ENCODE assay signal across 25 mouse cellular contexts in the genomic region with DNA sequence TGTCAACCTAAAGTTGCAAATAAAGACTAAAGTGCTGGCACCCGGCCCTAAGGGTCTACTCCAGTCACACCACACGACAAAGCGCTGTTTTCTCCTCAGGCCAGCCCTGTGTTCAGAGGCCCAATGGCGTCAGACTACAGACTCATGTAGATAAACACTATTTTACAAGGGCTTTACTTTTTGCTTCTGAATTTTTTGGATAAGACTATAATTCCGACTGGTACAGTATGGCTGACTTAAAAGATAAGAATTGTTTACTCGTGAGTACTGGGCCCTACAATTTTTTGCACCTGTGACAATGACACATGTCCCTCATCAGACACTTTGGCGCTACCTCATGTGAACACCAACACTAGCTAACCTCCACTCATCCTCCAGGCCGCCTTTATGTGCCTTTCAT. TPM values are rescaled to one million over a fixed set of nuclear protein-coding genes. Genes with fewer than 3 reads are reported as not detected.
A peak's percentile ranks its signal among the peaks of the same experiment; 100 is the strongest.
DNase-seq lines count a peak whose midpoint lies in the region; ATAC-seq and TF ChIP-seq lines count a peak whose summit lies in the region.
"Had no signal": no experiment of that assay in that cellular context is flagged by ENCODE, and none has a peak within 500 bp of the region (broad histone marks: within the 10 kb centered on the region; RNA-seq: fewer than 3 reads in every experiment).

No protein-coding gene starts in this region.

- 0 out of 2 replicates have a peak, but pooled peaks cover 9% of the 10 kb centered on the region for H3K36me3 ChIP-seq in lung, postnatal 0 days (ENCODE audit: insufficient read depth, low read length)
- H3K36me3 ChIP-seq in liver, embryonic 15.5 days (replicated peaks): no peaks in the 10 kb centered on the region
- H3K36me3 ChIP-seq in limb, embryonic 10.5 days: 0 out of 2 replicates have a peak, but pooled peaks cover 5% of the 10 kb centered on the region
- H3K36me3 ChIP-seq: embryonic facial prominence, embryonic 15.5 days; heart, embryonic 15.5 days had no signal

- no peak overlapping the region for H3K4me3 ChIP-seq in lung, postnatal 0 days (ENCODE audit: low read depth, low read length)
- no peak overlapping the region for H3K4me3 ChIP-seq in liver, embryonic 15.5 days (replicated peaks)
- no peak overlapping the region for H3K4me3 ChIP-seq in limb, embryonic 10.5 days
- H3K4me3 ChIP-seq: embryonic facial prominence, embryonic 15.5 days; forebrain, embryonic 13.5 days; heart, adult 2 months; heart, embryonic 15.5 days; hindbrain, embryonic 13.5 days had no signal

- no peak for ATAC-seq in lung, postnatal 0 days
- peak; percentile 56; the same call in 1 of the 2 replicates for ATAC-seq in erythroid progenitor cell, adult 5-6 weeks (replicated peaks; ENCODE audit: low FRiP score, poor library complexity, severe bottlenecking)
- ATAC-seq in liver, embryonic 15.5 days (ENCODE audit: insufficient read depth): peak; percentile 65
- peak; percentile 86 for ATAC-seq in megakaryocyte-erythroid progenitor cell, adult 5-6 weeks (replicated peaks; ENCODE audit: low FRiP score, low TSS enrichment, poor library complexity, severe bottlenecking)
- ATAC-seq: forebrain, embryonic 13.5 days; forebrain, postnatal 0 days had no signal

- no peaks in the 10 kb centered on the region for H3K9me3 ChIP-seq in lung, postnatal 0 days (ENCODE audit: low read length)
- H3K9me3 ChIP-seq in liver, embryonic 15.5 days (replicated peaks): no peaks in the 10 kb centered on the region
- no peaks in the 10 kb centered on the region for H3K9me3 ChIP-seq in limb, embryonic 10.5 days (replicated peaks)
- H3K9me3 ChIP-seq: embryonic facial prominence, embryonic 15.5 days; forebrain, embryonic 13.5 days; heart, embryonic 15.5 days; hindbrain, embryonic 13.5 days had no signal

- 67% methylated on average over 8 of the region's 8 CpGs for WGBS in lung, postnatal 0 days
- WGBS in liver, embryonic 15.5 days (ENCODE audit: insufficient replicate concordance): 51% methylated on average over 8 of the region's 8 CpGs
- WGBS in limb, embryonic 10.5 days: 94% methylated on average over 8 of the region's 8 CpGs

- no peak overlapping the region for H3K4me2 ChIP-seq in lung, postnatal 0 days (replicated peaks; ENCODE audit: low read depth, low read length)
- H3K4me2 ChIP-seq in liver, embryonic 15.5 days: no peak overlapping the region
- H3K4me2 ChIP-seq: embryonic facial prominence, embryonic 15.5 days; forebrain, embryonic 13.5 days; heart, embryonic 11.5 days; heart, embryonic 15.5 days; hindbrain, embryonic 13.5 days had no signal

- no peaks in the 10 kb centered on the region for H3K27me3 ChIP-seq in lung, postnatal 0 days (replicated peaks; ENCODE audit: insufficient read depth, low read length)
- H3K27me3 ChIP-seq in liver, embryonic 15.5 days: no peaks in the 10 kb centered on the region
- no peaks in the 10 kb centered on the region for H3K27me3 ChIP-seq in limb, embryonic 10.5 days (ENCODE audit: low read depth, poor library complexity, severe bottlenecking)
- H3K27me3 ChIP-seq: CH12.LX; embryonic facial prominence, embryonic 15.5 days; forebrain, embryonic 13.5 days; heart, embryonic 15.5 days; hindbrain, embryonic 13.5 days had no signal

- H3K4me1 ChIP-seq in lung, postnatal 0 days (ENCODE audit: insufficient read depth, low read depth, low read length): no peaks in the 10 kb centered on the region; the same call in 1 of the 2 replicates
- H3K4me1 ChIP-seq in liver, embryonic 15.5 days (replicated peaks): peaks cover 18% of the 10 kb centered on the region
- no peaks in the 10 kb centered on the region for H3K4me1 ChIP-seq in limb, embryonic 10.5 days
- H3K4me1 ChIP-seq: embryonic facial prominence, embryonic 15.5 days; forebrain, embryonic 13.5 days; hindbrain, embryonic 13.5 days had no signal

- H3K9ac ChIP-seq in lung, postnatal 0 days (replicated peaks; ENCODE audit: low read depth): no peak overlapping the region
- H3K9ac ChIP-seq in liver, embryonic 15.5 days: no peak overlapping the region
- H3K9ac ChIP-seq: embryonic facial prominence, embryonic 15.5 days; forebrain, embryonic 13.5 days; forebrain, postnatal 0 days; heart, embryonic 15.5 days; hindbrain, embryonic 13.5 days had no signal

- TF ChIP-seq EP300 in lung, postnatal 0 days (IDR thresholded peaks at IDR 0.05): no peak

- no peak for TF ChIP-seq CTCF in lung, postnatal 0 days (IDR thresholded peaks at IDR 0.05)

- no peak for DNase-seq in lung, postnatal 0 days (ENCODE audit: low spot score)
- DNase-seq in lung, postnatal 36 days: no peak
- DNase-seq in layer of hippocampus, postnatal 14 days (ENCODE audit: low spot score in 2 of 2): no peak
- DNase-seq in kidney, adult 18-20 months: no peak
- DNase-seq in limb, embryonic 10.5 days (ENCODE audit: low spot score): no peak
- DNase-seq: adrenal gland, adult 8-10 months; adrenal gland, postnatal 36 days; cerebellum, adult 2 months; cerebellum, postnatal 10 days; embryo, embryonic 11 days; forebrain, postnatal 0 days; gastrocnemius, postnatal 14 days; heart, adult 2 months; heart, postnatal 14 days had no signal

- peak overlapping the region; percentile 59 for H3K27ac ChIP-seq in lung, postnatal 0 days (ENCODE audit: low read length)
- H3K27ac ChIP-seq in liver, embryonic 15.5 days (replicated peaks): peak overlapping the region; percentile 48; the same call in 1 of the 2 replicates
- no peak overlapping the region for H3K27ac ChIP-seq in limb, embryonic 10.5 days
- H3K27ac ChIP-seq: embryonic facial prominence, embryonic 15.5 days; forebrain, embryonic 13.5 days; heart, adult 2 months; heart, embryonic 15.5 days; hindbrain, embryonic 13.5 days had no signal

RNA-seq across cellular contexts. Expression of a gene that starts 14.1 kb away (rescaled TPM):
- 0.10 and 0.12 TPM in 2 replicates for polyA plus RNA-seq in lung, postnatal 0 days (2015; fragmentation: Nextera tagmentation; extraction: Ambion mirVana)
- total RNA-seq in erythroid progenitor cell, adult 5-6 weeks (2015; ENCODE audit: low replicate concordance): not detected in 2 replicates
- total RNA-seq in erythroid progenitor cell, adult 5-6 weeks (2017; ENCODE audit: low replicate concordance): not detected in 2 replicates
- polyA plus RNA-seq in liver, embryonic 15.5 days (2015; fragmentation: Nextera tagmentation; extraction: Ambion mirVana): not detected in 2 replicates
- not detected in 2 replicates for total RNA-seq in megakaryocyte-erythroid progenitor cell, adult 5-6 weeks (2014; fragmentation: Nextera tagmentation)
- total RNA-seq in megakaryocyte-erythroid progenitor cell, adult 5-6 weeks (2017): not detected in 2 replicates
- total RNA-seq in layer of hippocampus, postnatal 14 days (2021): under 1 TPM in 1 of 2 experiments, not detected in 1; 0.36 TPM
- polyA plus RNA-seq in limb, embryonic 10.5 days (2016; fragmentation: Nextera tagmentation; extraction: Ambion mirVana): not detected in 2 replicates
- total RNA-seq: CH12.LX; gastrocnemius, adult 18-20 months; gastrocnemius, postnatal 14 days; heart, adult 2 months; hematopoietic stem cell, adult 5-6 weeks had no signal
- polyA plus RNA-seq: forebrain, postnatal 0 days; heart, embryonic 11.5 days; heart, embryonic 15.5 days had no signal

RNA-seq across cellular contexts. Expression of a gene that starts 42.7 kb away (rescaled TPM):
- polyA plus RNA-seq in lung, postnatal 0 days (2015; fragmentation: Nextera tagmentation; extraction: Ambion mirVana): 221 and 231 TPM in 2 replicates
- 39.3 and 51.6 TPM in 2 replicates for total RNA-seq in erythroid progenitor cell, adult 5-6 weeks (2015; ENCODE audit: low replicate concordance)
- 30.6 and 32.3 TPM in 2 replicates for total RNA-seq in erythroid progenitor cell, adult 5-6 weeks (2017; ENCODE audit: low replicate concordance)
- 57.9 and 63.9 TPM in 2 replicates for polyA plus RNA-seq in liver, embryonic 15.5 days (2015; fragmentation: Nextera tagmentation; extraction: Ambion mirVana)
- 93.1 and 132 TPM in 2 replicates for total RNA-seq in megakaryocyte-erythroid progenitor cell, adult 5-6 weeks (2014; fragmentation: Nextera tagmentation)
- total RNA-seq in megakaryocyte-erythroid progenitor cell, adult 5-6 weeks (2017): 94.5 and 99.9 TPM in 2 replicates
- total RNA-seq in layer of hippocampus, postnatal 14 days (2021): 100 to 1,000 TPM; 150 to 156 TPM
- 165 TPM in 2 replicates for polyA plus RNA-seq in limb, embryonic 10.5 days (2016; fragmentation: Nextera tagmentation; extraction: Ambion mirVana)
